Mouse (Mus musculus) megakaryocyte, embryonic 14.5 days (primary cell): Measurements from ENCODE around the gene Mrps11. TPM values are rescaled to one million over a fixed set of nuclear protein-coding genes. Genes with fewer than 3 reads are reported as not detected.

Experiments
- H3K27me3 ChIP-seq: replicated peaks from 2 replicates; pipeline ENCODE3; 2012; ENCODE audit warnings: inconsistent platforms
- H3K36me3 ChIP-seq: replicated peaks from 2 replicates; pipeline ENCODE3; 2012; ENCODE audit warnings: low read length, inconsistent platforms, mixed read lengths
- H3K4me1 ChIP-seq: 2 replicates; pipeline ENCODE4 v1.6.1; 2012; ENCODE audit warnings: inconsistent platforms
- H3K4me3 ChIP-seq: replicated peaks from 2 replicates; pipeline ENCODE3; 2012; ENCODE audit warnings: moderate library complexity, mild to moderate bottlenecking, inconsistent platforms
- H3K9me3 ChIP-seq: 2 replicates; pipeline ENCODE4 v1.6.1; 2012; ENCODE audit warnings: inconsistent platforms
- FLI1 ChIP-seq: IDR thresholded peaks from 2 replicates; pipeline ENCODE4 v1.6.1; 2012; ENCODE audit warnings: low read length, inconsistent platforms, mixed read lengths
- GATA1 ChIP-seq: IDR thresholded peaks from 3 replicates; pipeline ENCODE4 v1.6.1; 2012; ENCODE audit warnings: mixed read lengths, low read length, inconsistent platforms, borderline replicate concordance
- polyA plus RNA-seq: library from polyadenylated mRNA; stranded (reverse); fragments of >175 nt; gene quantifications from 2 replicates; pipeline ENCODE4 v1.2.3, GENCODE M21; 2012; ENCODE audit warnings: low replicate concordance; ENCODE audit not compliant: insufficient read depth

Gene Mrps11
- polyA plus RNA-seq, 1 experiment: 142 TPM

GRCm38 (mm10) chr7:78765215-78765631, 17.7 kb upstream of the Mrps11 start:
- Histone ChIP-seq H3K27me3 (peaks cover 32% of the 10 kb centered on the region), H3K4me1 (peaks cover 6% of the 10 kb centered on the region; the same call in 1 of the 2 replicates), H3K4me3 (no peak overlapping the region), H3K36me3 (no peaks in the 10 kb centered on the region), H3K9me3 (no peaks in the 10 kb centered on the region)
- TF ChIP-seq FLI1: no peak
- no peak for TF ChIP-seq GATA1

GRCm38 (mm10) chr7:78766019-78766683, 16.8 kb upstream of the Mrps11 start:
- Histone ChIP-seq H3K27me3 (peaks cover 32% of the 10 kb centered on the region), H3K4me1 (peaks cover 6% of the 10 kb centered on the region; the same call in 1 of the 2 replicates), H3K9me3 (peaks cover 4% of the 10 kb centered on the region), H3K4me3 (peak overlapping the region; percentile 34), H3K36me3 (no peaks in the 10 kb centered on the region)
- no peak for TF ChIP-seq FLI1
- no peak for TF ChIP-seq GATA1

GRCm38 (mm10) chr7:78767929-78768531, 14.9 kb upstream of the Mrps11 start:
- Histone ChIP-seq H3K36me3 (peaks cover 6% of the 10 kb centered on the region), H3K27me3 (peaks cover 31% of the 10 kb centered on the region), H3K9me3 (peaks cover 9% of the 10 kb centered on the region), H3K4me3 (no peak overlapping the region), H3K4me1 (peaks cover 10% of the 10 kb centered on the region; the same call in 1 of the 2 replicates)
- TF ChIP-seq GATA1 (no peak), FLI1 (no peak)

GRCm38 (mm10) chr7:78769075-78769652, 13.8 kb upstream of the Mrps11 start:
- TF ChIP-seq FLI1: no peak
- TF ChIP-seq GATA1: no peak
- H3K9me3 ChIP-seq: peaks cover 9% of the 10 kb centered on the region
- H3K4me3 ChIP-seq: no peak overlapping the region
- H3K36me3 ChIP-seq: peaks cover 17% of the 10 kb centered on the region
- H3K4me1 ChIP-seq: peaks cover 10% of the 10 kb centered on the region; the same call in 1 of the 2 replicates
- peaks cover 25% of the 10 kb centered on the region for H3K27me3 ChIP-seq

GRCm38 (mm10) chr7:78770936-78771335, 12.0 kb upstream of the Mrps11 start:
- Histone ChIP-seq H3K27me3 (peaks cover 13% of the 10 kb centered on the region), H3K9me3 (peaks cover 9% of the 10 kb centered on the region), H3K4me3 (no peak overlapping the region), H3K36me3 (peaks cover 35% of the 10 kb centered on the region), H3K4me1 (peaks cover 10% of the 10 kb centered on the region; the same call in 1 of the 2 replicates)
- TF ChIP-seq GATA1 (no peak), FLI1 (no peak)

- Histone ChIP-seq H3K4me1 (peaks cover 18% of the 10 kb centered on the region), H3K36me3 (peaks cover 74% of the 10 kb centered on the region)
These were observed 4.2 kb upstream of the Mrps11 start for GRCm38 (mm10) chr7:78778741-78779140.

GRCm38 (mm10) chr7:78785906-78786305, 3.0 kb downstream of the Mrps11 start:
- peaks cover 57% of the 10 kb centered on the region for H3K36me3 ChIP-seq
- no peaks in the 10 kb centered on the region for H3K27me3 ChIP-seq
- TF ChIP-seq GATA1: no peak
- no peaks in the 10 kb centered on the region for H3K9me3 ChIP-seq
- H3K4me3 ChIP-seq: peak overlapping the region; percentile 53
- H3K4me1 ChIP-seq: peaks cover 83% of the 10 kb centered on the region

More at GRCm38 (mm10) chr7:78778741-78779140, 4.2 kb upstream of the Mrps11 start:
- TF ChIP-seq GATA1 (no peak), FLI1 (no peak)
- Histone ChIP-seq H3K9me3 (no peaks in the 10 kb centered on the region), H3K4me3 (no peak overlapping the region), H3K27me3 (no peaks in the 10 kb centered on the region)

GRCm38 (mm10) chr7:78787793-78788380, 5.0 kb downstream of the Mrps11 start:
- no peak for TF ChIP-seq FLI1
- no peak for TF ChIP-seq GATA1
- Histone ChIP-seq H3K27me3 (no peaks in the 10 kb centered on the region), H3K4me1 (peaks cover 88% of the 10 kb centered on the region), H3K4me3 (peak overlapping the region; percentile 72), H3K9me3 (no peaks in the 10 kb centered on the region), H3K36me3 (peaks cover 71% of the 10 kb centered on the region)

- Histone ChIP-seq H3K36me3 (peaks cover 80% of the 10 kb centered on the region), H3K27me3 (no peaks in the 10 kb centered on the region), H3K4me1 (peaks cover 93% of the 10 kb centered on the region), H3K9me3 (no peaks in the 10 kb centered on the region), H3K4me3 (peak overlapping the region; percentile 15)
- TF ChIP-seq GATA1 (no peak), FLI1 (no peak)
These were observed 8.7 kb downstream of the Mrps11 start for GRCm38 (mm10) chr7:78791359-78792222.
